Mouse (Mus musculus): ENCODE measurements around the gene Cmah. TPM values are rescaled to one million over a fixed set of nuclear protein-coding genes. Genes with fewer than 3 reads are reported as not detected.

Gene Cmah
- polyA plus RNA-seq, 1 experiment = not detected

DNA sequence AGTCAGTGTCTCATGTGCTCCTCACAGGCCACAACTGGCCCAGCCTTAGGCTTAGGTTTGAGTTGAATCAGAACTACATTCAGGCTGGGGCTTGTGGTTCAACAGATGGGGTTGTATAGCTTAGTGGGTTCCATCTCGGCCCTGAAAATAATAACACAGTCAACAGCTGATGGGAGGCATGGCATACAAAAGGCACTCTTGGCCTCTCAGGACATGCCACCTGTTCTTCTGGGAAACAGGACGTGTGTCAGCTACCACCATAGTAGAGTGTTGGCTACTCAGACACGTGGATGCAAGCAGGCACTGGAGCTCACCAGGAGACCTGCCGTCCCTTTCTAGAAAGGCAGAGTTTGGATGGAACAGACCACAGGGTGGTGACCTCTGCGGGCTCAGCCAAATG is 178.6 kb downstream of the Cmah start:
- TF ChIP-seq GATA1 (IDR thresholded peaks at IDR 0.05; ENCODE audit: low read length) = no peak

DNA sequence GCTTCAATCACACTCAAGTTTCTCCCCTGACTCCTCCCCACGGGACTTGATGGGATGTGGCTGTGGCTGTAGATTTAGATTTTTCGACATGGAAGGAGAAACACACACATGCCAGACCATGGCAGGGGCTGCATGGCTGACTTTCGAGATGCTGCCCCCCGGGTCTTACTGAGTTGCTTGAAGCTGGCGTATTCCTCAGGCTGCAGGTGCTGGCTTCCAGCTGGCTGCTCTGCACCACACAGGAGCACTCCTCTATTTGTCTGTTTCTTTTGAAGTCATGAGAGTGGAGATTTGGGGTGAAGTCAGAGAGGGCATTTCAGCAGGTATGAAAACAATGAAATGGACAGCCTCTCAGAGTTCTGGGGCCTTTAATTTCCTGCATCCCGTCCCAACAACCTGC is 180.0 kb downstream of the Cmah start:
- no peak for TF ChIP-seq GATA1 (IDR thresholded peaks at IDR 0.05; ENCODE audit: low read length)

DNA sequence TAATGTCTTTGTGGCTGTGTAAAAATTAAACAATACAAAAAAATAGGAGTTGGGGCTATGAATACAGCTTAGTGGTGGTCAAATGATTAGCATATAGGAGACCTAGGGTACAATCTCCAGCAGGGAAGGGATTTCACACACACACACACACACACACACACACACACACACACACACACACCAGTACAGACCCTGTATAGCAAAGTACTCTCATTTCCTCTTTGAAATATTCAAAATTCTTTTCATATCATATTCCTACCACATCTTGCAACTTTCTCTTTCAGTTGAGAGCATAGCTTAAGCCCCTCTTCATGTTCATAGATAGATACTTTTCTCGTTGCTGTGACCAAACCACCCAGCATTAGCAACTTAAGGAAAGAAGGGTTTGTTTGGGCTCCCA is 181.7 kb downstream of the Cmah start:
- no peak for TF ChIP-seq GATA1 (IDR thresholded peaks at IDR 0.05; ENCODE audit: low read length)

DNA sequence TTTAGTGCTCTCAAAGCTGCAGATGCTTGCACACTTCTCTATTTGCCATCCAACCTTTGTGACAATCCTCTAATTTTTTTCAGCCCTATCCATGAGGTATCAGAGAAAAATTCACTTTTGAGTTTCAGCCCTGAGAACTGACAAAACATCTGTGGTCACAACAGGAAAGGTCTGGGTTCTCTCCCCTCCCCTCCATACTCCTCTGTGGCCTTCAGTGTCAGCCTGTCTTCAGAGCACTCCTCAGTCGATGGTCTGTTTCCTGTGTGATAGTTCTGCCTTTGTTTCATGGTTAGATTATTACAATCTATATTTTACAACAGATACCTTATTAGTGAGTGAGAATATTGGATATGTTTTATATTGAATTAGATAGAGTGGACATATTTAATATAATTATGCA is 184.2 kb downstream of the Cmah start:
- no peak for TF ChIP-seq GATA1 (IDR thresholded peaks at IDR 0.05; ENCODE audit: low read length)

DNA sequence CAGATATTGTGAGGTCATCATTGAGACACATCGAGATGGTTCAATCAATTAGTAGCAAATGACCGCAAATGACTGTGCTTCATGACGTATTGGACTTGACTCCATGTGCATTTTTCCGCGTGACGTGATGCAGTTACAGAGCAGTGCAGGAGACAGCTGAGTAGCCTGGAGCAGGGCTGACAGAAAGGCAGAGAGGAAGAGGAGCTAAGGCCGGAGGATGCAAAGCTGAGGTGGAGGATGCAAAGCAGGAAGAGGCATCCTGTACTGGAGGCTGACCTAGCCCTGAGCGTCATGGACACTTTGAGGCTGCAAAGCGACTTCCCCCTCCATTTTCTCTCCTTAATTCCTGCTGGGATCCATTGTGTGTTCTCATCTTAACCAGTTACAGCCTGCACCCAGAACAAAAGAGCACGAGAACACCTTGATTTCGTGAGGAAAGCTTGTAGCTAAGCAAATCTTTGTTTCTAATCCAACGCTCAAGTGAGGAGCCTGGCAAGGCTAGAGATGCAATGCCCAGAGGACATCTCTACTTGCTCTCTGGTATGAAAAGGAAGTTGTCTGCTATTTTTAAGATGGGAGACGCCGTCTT is 184.8 kb downstream of the Cmah start:
- TF ChIP-seq GATA1 (IDR thresholded peaks at IDR 0.05; ENCODE audit: low read length) = no peak

DNA sequence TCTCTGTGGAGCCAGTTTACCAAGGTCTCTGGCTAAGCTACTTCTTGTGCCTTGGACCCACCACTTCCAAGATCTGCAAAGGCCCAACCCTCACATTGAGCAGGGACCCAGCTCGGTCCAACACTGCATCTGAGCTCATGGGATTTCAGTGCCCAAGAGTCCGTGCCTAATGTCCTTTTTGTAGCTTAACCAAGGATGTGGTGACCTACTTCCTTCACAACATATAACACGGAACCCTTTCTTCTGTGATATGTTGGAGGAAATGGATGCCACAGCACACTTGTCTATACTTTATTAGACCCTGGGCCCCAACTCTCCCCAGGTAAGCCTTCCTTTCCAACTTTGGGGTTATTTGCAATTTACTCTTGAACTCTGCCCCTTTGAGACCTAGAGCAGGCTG is 186.5 kb downstream of the Cmah start:
- TF ChIP-seq GATA1 (IDR thresholded peaks at IDR 0.05; ENCODE audit: low read length) = no peak

DNA sequence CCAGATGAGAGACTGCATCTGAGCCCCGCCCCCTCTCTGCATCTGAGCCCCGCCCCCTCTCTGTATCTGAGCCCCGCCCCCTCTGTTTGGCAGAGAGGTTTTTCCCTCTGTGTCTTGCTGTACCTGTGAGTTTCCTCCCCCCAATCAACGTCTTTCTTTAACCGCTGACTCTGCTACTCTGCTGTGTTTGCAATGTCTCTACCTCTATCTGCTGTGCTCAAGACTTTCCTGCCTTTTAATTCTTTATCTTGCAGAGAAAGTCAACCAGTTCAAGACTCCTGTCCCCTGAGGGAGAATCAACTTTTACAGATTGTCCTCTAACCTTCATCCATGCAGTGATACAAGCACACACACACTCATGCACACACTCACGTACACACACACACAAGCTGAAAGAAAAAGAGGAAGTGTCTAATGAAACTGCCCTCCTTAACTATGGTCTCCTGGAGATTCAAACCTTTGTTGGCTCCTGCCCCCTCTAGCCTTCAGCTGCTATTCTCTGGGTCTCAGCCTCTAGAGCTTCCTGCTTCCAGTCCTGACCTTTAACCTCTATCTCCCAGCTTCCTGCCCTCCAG is 188.0 kb downstream of the Cmah start:
- no peak for TF ChIP-seq GATA1 (IDR thresholded peaks at IDR 0.05; ENCODE audit: low read length)

DNA sequence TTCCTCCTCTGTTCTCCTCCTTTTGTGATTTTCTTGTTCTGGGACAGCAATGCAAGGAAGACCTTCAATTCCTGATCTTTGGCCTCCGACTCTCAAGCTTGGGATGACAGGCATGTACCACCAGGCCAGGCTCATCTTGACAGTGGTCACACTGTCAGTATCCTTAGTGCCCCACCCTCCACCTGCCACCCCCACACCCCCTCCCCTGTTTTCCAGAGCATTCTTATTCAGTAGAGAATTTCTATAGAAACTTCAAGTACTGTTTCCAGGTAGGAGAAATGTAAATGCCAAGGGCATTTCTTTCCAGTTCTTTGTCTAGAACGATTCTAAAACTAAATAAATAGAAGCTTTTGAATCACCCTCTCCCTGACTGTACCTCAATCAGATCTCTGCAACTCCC is 190.6 kb downstream of the Cmah start:
- TF ChIP-seq GATA1 (IDR thresholded peaks at IDR 0.05; ENCODE audit: low read length) = no peak

DNA sequence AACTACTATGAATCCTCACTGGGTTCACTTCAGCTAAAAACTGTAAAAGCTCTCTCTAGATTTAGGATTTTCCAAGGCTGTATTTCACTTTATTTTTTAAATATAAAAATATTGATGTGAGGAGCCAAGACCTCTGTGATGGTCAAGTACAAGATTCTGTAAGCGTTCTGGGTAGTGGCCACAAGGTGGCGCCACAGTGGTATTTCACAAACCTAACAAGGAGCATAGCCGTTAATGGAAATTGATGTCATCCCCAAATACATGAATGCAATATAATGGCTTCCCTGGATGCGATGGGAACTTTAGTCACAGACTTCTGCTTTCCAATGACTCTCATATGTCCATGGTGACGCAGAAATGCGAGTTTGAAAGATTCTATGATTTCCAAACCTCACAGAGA is 191.7 kb downstream of the Cmah start:
- no peak for TF ChIP-seq GATA1 (IDR thresholded peaks at IDR 0.05; ENCODE audit: low read length)

DNA sequence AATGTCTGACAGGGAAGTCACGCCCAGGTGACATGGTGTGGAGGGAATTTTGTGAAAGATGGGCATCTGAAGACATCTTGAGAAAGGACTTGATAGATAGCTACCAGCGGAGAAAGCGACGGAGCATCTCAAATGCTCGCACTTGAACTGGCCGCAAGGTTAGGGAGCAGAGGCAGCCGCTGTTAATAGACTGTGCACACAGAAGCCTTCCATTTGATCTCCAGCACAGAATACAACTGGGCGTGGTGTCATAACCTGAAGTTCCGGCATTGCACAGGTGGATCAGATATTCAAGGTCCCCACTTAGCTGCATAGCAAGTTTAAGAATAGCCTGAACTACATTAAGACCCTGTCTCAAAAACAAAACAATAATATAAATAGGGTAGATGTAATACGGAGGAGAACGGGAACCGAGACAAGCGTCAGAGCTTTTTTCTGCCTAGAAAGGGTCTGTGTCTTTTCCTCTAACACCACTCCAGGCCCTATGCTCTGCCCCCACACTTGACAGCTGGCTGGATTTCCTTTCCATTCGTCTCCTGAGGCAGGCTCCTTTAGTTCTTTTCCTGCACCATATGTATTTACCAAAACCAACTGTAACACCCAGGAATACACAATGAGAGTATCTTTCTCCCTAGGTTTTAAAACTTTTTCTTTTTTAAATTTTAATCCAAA is 192.9 kb downstream of the Cmah start:
- no peak for TF ChIP-seq GATA1 (IDR thresholded peaks at IDR 0.05; ENCODE audit: low read length)

DNA sequence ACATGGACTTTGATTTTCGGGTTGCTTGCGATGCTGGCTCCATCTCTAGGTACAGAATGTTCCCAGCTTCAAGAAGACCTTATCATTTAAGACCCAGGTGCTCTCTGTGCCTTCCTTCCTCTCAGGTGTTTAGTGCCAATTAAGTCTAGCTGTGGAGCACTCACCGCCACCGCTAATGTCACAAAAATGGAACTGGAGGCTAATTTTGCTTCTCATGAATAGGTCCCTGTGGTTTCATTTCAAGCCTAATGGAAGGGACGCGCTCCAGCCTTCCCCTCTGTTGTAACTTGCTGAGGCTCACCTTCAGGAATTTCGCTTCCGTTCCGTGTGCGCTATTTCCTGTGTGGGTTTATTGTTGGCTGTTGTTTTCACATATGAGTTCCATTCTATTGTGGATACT is 193.6 kb downstream of the Cmah start:
- TF ChIP-seq GATA1 (IDR thresholded peaks at IDR 0.05; ENCODE audit: low read length) = no peak

DNA sequence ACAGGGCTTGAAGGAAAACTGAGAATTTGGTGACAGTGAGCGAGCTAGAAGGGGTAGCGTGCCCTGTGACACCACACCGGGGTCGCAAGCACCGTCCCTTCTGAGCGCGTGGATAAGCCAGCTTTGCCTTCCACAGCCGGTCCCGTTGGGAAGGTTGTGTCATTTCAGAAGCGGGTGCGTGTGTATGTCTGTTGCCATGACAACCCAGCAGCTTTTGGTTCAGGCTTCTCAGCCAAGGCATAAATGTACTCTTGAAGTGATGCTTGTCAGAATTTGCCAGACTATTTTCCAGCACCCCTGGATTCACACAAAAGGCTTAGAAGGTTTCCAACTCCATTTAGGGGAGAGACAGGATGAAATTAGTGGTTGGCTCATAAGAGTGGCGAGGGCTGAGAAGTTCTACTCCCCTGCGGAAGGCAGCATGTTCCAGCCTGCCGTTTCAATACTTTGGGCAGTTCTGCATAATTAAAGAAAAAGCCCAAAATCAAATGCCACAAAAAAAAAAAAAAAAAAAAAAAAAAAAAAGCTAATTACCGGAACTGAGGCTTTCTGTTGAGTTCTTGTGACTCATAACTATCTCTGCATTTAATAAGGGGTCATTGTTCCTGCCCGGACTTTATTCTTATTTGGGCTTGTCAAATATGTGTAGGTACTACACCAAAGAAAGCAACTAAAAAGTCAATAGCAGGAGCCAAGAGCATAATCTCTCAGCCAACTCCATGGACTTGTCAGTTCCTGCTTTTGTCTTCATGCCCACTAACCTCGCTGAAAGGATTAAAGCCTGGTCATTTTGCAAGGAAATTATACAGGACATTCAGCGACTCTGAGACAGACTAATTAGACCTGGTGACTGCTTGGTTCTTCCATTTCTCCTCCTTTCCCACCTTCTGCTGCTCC is 194.5 kb downstream of the Cmah start:
- no peak for TF ChIP-seq GATA1 (IDR thresholded peaks at IDR 0.05; ENCODE audit: low read length)

DNA sequence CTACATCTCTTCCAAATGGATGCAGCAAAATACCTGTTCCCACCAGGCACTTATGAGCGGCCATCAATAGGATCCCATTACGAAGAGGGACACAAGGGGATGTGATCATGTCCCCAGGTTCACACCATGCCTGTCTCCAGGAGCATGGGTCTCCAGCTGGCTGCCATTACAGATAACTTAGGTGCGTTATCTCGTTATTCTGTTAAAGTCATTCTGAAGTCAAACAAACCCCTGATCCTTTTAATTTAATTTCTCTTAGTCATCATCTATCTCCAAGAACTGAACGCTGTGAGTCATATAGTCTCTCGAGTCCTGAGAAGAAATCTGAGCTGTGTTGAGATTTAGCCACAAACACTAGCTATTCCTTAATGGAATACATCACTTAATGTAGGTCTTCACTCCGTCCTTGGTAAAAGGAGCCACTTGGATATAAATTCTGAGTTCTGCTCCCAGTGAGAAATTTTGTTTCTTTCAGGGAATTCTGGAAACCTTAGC is 195.2 kb downstream of the Cmah start:
- no peak for TF ChIP-seq GATA1 (IDR thresholded peaks at IDR 0.05; ENCODE audit: low read length)

DNA sequence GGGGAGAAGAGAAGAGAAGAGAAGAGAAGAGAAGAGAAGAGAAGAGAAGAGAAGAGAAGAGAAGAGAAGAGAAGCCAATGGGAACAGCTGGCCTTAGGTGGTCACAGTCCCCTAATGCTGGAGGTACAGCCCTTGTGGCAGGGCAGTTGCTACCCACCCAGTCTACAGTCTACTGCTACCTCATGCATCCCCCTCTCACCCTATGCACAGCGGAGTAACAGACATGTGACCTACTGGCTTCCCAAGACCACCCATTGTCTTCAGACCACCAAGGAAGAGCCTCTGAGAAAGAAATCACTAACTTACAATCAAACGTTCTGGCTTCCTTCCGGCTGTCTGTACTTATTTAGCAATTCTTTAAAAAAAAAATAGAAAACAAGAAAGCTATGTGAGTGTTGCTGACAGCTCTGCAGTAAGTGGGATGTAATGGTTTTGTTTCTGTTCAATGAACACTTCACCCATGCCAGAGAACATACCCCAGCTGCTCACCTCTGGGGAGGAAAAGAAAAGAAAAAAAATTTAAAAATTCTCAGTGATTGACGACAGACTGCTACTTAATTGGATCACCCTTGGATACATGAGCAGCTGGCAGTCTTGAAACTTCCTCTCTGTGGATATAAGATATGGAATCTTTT is 196.5 kb downstream of the Cmah start:
- no peak for TF ChIP-seq GATA1 (IDR thresholded peaks at IDR 0.05; ENCODE audit: low read length)

DNA sequence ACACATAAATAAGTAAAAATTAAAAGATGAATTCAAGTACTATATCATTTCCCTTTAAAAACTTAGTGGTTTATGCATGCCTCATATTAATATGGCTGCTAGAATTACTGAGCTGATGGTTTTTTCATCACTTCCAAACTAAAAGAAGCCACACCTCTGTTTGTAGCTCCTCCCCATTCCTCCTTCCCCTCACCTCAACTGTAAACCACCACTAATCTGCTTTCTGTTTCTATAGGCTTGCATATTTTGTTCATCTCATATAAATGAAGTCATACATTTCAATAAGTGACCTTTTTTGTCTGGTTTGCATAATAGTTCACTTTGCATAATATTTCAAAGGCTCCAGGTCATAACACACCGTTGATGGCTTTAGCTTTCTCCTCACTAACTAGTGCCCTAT is 197.3 kb downstream of the Cmah start:
- TF ChIP-seq GATA1 (IDR thresholded peaks at IDR 0.05; ENCODE audit: low read length) = no peak

DNA sequence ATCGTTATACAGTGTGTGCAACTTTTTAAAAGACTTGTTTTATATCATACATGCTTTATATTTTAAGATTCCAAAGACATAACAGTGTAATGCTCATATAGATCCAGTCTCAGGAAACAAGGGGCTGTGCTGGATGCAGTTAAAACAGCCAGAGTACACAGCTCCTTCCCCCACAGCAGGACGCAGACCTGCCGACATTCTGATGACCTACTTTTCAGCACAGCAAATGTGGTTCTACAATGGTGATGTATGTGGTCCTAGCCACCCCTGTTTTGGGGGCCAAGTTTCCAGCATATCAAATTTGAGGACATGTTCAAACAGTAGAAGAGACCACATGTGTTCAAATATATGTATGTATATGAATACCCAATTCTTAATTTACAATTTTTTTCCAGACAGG is 198.3 kb downstream of the Cmah start:
- TF ChIP-seq GATA1 (IDR thresholded peaks at IDR 0.05; ENCODE audit: low read length) = no peak
